Mouse (Mus musculus): ENCODE data around the gene Pet117.

Pet117 gene

DNA sequence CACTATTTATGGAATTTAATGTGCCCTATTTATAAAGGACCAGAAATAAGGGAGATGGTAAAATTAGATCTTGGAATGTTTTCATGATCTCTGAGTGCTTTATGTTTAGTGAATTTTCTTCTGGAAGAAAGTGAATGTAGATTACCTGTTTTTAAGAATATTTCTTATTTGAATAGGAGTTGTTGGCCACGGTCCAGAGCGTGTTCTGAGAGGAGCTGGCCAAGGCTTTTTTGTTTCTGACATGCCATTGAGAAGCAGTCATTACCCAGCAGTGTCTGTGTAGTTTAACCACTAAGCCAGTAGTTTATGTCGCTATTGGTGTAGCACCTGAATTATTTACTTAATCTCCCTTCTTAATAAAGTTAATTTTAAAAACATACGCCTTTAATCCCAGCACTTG is 12.9 kb downstream of the Pet117 start:
- DNase-seq (ENCODE audit: low spot score in 2 of 2): no peak

DNA sequence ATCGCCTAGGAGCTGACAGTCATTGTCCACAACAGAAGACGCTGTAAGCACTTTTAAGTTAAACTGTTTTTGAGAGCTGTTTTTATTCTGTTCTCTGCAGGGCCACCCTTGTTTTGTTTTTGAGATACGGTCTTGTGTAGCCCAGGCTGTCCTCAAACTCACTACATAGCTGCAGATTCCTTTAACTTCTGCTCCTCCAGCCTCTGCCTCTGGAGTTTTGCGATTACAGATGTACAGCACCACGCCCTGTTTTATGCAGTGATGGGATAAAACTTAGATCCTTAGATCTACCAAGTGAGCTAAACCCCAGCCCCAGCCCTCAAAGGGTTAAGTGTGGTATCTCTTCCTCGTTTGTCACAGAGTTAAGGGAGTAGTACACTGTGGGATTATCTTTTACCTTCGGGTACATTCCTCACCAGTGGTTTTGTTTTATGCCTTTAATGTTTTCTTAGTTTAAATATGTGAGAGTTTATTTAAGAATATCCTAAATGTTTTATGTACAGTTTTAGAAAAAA is 13.9 kb downstream of the Pet117 start:
- no peak for DNase-seq (ENCODE audit: low spot score in 2 of 2)

DNA sequence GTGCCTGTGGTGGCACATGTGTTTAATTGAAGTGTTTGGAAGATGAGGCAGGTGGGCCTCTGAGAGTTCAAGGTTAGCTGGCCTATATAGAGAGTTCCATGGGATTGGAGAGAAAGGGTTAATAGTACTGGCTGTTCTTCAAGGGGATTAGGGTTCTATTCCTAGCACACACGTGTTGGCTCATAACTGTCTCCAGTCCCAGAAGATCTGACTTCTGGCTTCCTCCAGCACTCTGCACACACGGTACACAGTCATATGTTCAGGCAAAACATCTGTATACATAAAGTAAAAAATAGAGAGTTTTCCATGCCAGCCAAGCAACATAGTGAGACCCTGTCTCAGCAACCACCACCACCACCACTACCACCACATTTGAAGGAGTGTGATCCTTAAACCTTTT is 17.5 kb downstream of the Pet117 start:
- no peak for DNase-seq (ENCODE audit: low spot score in 2 of 2)

DNA sequence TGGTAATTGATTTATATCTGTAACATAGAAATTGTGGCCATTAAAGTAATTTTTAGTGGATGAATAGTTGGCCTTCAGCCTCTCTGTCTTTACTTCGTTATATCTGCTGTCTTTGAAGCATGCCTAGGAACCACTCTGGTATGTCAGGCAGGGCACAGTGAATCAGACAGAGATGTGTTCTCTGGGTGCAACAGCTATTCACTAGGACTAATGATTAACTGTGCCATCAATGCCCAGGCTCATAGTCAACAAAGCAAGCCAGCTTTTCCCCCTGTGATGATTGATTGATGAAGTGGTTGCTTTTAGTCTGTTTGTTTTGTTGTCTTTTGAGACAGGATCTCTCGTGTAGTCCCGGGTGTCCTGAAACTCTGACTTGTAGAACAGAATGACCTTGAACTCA is 19.6 kb downstream of the Pet117 start:
- no peak for DNase-seq (ENCODE audit: low spot score in 2 of 2)

DNA sequence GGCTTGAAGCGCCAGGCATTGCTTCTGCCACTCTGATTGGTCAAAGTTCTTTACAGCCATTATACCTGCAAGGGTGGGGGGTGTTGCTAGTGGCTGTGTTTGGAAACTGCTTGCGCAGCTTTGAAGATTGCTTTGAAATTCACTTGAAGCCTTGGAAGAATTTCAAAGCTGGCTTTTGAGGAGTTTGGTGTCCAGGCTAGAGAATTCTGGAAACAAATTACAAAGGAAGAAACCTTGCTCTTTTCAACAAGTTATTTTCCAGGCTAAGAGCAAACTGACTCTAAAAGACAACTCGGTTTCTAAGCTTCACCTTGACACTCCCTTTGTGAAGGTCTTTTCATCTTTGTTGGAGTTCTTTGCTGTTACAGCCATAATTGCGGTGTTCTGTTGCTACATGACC is 30.7 kb downstream of the Pet117 start:
- no peak for DNase-seq (ENCODE audit: low spot score in 2 of 2)

DNA sequence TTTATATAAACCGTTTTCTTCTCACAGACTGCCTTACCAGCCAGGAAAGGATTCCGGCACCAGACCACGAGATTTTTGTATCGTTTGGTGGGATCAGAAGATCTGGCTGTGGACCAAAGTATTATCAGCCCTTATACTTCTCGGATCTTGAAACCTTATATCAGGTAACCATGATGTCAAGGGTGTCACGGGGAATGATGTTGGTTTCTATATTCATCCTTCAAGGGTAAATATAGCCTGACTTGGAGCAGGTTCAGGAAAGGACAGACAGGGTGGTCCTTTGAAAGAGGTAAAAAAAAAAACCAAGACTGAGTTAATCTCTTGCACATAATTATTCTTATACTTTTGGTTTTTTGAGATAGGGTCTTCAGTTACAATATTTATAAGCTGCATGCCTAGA is 31.9 kb downstream of the Pet117 start:
- no peak for DNase-seq (ENCODE audit: low spot score in 2 of 2)

DNA sequence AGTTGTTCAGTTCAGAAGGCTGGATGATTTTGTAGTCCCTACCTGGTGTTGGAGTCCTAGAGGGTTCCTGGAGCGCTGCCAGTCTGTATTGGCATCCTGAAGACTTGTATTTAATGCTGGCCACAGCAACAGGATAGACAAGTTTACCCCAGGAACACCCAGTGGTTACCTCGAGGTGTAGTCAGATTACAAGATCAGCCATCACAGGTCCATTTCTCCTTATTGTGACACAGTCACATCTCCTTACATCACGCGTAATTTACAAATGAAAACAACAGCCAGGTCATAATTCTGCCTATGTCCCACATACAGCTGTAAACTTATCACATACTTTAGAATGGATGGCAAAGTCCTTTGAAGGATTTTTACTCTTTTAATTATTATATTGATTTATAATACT is 40.2 kb downstream of the Pet117 start:
- no peak for DNase-seq (ENCODE audit: low spot score in 2 of 2)

DNA sequence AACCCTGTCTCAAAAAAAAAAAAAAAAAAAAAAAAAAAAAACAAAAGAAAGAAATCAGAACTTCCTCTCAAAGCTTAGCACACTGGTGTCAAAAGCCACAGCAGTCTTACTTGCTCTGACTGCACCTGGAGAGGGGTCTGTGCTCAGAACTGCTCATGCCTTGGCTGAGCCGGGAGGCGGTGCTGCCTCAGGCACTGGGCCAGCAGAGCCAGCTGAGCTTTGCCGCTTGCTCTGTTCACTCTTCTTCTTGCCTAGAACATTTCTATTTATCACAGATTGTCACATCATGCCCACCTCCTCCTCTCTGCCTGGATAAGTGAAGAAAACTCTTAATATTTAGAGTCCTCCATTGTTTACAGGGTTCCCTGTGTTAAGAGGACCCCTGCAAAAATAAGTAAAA is 41.8 kb downstream of the Pet117 start:
- DNase-seq (ENCODE audit: low spot score in 2 of 2): peak; percentile 52 to 53

DNA sequence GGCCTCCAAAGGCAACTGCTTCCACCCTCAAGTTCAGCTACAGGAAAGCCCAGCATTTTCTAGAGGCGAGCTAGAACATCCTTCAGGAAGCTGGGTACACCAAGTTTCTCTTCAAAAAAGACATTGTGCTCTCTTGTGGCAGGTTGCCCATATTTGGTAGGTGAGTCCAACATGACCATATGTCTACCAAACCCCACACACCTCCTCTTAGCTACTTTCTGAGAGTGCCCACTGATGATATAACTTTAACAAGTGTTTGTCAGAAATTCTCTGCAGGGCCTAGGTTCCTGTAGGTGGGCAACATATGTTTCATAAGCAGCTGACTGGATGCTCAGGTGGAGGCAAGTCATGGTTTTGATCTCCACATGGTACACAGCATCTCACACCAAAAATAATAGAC is 45.9 kb downstream of the Pet117 start:
- no peak for DNase-seq (ENCODE audit: low spot score in 2 of 2)

DNA sequence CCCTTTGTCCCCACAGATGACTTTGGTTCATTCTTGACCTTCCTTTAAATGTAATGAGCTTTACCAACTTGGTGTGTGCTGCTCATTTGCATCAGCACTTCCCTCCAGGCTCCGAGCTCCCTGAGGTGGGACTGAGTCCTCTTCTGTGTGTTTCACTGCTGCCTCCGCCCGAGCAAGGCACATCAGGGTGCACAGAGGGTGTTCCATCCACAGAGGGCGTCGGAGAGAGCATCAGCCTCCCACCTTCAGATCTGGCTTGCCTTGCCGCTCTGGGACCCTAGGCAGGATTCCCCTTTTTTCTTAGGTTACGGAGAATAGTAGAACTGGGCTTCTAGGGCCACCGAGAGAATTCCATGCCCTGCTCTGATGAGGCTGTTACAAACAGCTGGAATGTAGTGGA is 48.1 kb downstream of the Pet117 start:
- no peak for DNase-seq (ENCODE audit: low spot score in 2 of 2)

DNA sequence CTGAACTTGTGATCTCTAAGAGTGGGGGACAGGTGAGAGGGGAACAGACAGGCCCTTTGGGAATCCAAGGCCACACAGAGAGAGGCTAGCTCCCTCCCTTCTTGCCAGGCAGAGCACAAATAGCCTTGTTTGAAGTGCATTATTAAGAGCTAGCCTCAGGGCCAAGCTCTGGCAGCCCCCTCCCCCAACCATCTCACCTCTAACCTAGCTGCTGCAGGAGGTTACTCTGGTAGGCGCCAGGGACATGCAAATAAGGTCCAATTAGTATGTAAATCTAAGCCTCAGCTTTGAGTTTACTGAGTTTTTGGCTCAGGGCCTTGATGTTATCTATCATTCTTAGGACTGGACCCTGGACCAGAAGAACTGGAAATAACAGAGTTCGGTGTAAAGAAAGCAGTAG is 49.3 kb downstream of the Pet117 start:
- DNase-seq (ENCODE audit: low spot score in 2 of 2): no peak

DNA sequence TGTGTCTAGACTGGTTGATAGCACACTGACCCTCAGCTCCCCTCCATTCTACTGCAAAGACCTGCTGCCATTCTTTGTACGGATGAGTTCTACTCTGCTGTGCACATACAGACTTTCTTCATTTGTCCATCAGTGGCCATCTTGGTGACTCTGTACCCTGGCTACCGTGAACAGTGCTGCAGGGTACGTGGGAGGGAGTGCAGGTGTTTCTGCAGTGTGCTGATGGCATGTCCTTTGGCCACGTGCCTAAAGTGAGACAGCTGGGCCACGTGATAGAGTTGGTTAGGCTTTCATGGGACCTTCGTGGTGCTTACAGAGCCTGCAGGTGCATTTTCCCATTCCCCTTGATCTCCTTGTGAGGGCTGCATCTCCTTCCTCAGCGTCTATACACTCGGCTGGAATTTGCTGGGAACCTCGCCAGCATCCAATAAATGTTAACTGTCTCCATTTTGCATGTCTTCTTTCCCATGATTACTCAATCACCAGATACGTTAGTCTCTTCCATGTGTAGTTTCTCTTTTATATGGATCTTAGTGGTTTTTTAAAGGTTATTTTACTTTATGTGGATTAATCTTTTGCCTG is 53.4 kb downstream of the Pet117 start:
- no peak for DNase-seq (ENCODE audit: low spot score in 2 of 2)
